Mouse (Mus musculus) MEL (cell line): ENCODE measurements around the gene Sfn. TPM values are rescaled to one million over a fixed set of nuclear protein-coding genes. Genes with fewer than 3 reads are reported as not detected.

ENCODE experiments used
- BHLHE40 ChIP-seq: IDR thresholded peaks from 2 replicates; pipeline ENCODE4 v1.6.1; 2012; ENCODE audit warnings: low read depth, mild to moderate bottlenecking, inconsistent platforms, low read length, improper control_type of control experiment, borderline replicate concordance
- CTCF ChIP-seq, 3 experiments: IDR thresholded peaks in 2 of 3; conservative IDR thresholded peaks in 1 of 3; 2 replicates each; pipeline ENCODE4 v1.5.1; 2011 to 2012; ENCODE audit warnings: low read length in 3 of 3, low read depth in 2 of 3, mild to moderate bottlenecking in 2 of 3, improper control_type of control experiment in 1 of 3, inconsistent platforms in 1 of 3, mixed read lengths in 1 of 3, moderate library complexity in 1 of 3; ENCODE audit not compliant: control insufficient read depth in 1 of 3, insufficient read depth in 1 of 3, poor library complexity in 1 of 3, severe bottlenecking in 1 of 3
- ELF1 ChIP-seq: IDR thresholded peaks from 2 replicates; pipeline ENCODE4 v1.6.1; 2014; ENCODE audit warnings: low read depth, mild to moderate bottlenecking, inconsistent platforms, low read length, improper control_type of control experiment, moderate library complexity
- EP300 ChIP-seq, 2 experiments: IDR thresholded peaks; 2 replicates each; pipeline ENCODE4 v1.6.1; 2011; ENCODE audit warnings: improper control_type of control experiment in 2 of 2, low read length in 2 of 2, low read depth in 1 of 2, mild to moderate bottlenecking in 1 of 2
- ETS1 ChIP-seq: IDR thresholded peaks from 2 replicates; pipeline ENCODE4 v1.6.1; 2012; ENCODE audit warnings: low read depth, mild to moderate bottlenecking, inconsistent platforms, low read length, improper control_type of control experiment, moderate library complexity
- GABPA ChIP-seq: IDR thresholded peaks from 2 replicates; pipeline ENCODE4 v1.6.1; 2012; ENCODE audit warnings: low read depth, mild to moderate bottlenecking, inconsistent platforms, low read length, improper control_type of control experiment, moderate library complexity
- GATA1 ChIP-seq: IDR thresholded peaks from 2 replicates; pipeline ENCODE4 v1.6.1; 2011; ENCODE audit warnings: low read depth, low read length, improper control_type of control experiment
- HCFC1 ChIP-seq: IDR thresholded peaks from 2 replicates; pipeline ENCODE4 v1.6.1; 2012; ENCODE audit warnings: low read depth, mild to moderate bottlenecking, inconsistent platforms, low read length, improper control_type of control experiment, moderate library complexity
- KAT2A ChIP-seq: conservative IDR thresholded peaks from 2 replicates; pipeline ENCODE4 v1.6.1; 2012; ENCODE audit warnings: low read depth, low read length, improper control_type of control experiment, inconsistent platforms
- MAFK ChIP-seq: IDR thresholded peaks from 2 replicates; pipeline ENCODE4 v1.6.1; 2011; ENCODE audit warnings: low read depth, mild to moderate bottlenecking, low read length, improper control_type of control experiment, borderline replicate concordance
- MEF2A ChIP-seq: IDR thresholded peaks from 2 replicates; pipeline ENCODE4 v1.6.1; 2014; ENCODE audit warnings: low read depth, mild to moderate bottlenecking, inconsistent platforms, low read length, improper control_type of control experiment; ENCODE audit not compliant: poor library complexity, insufficient replicate concordance, severe bottlenecking; ENCODE audit errors: extremely low read depth
- MXI1 ChIP-seq: IDR thresholded peaks from 2 replicates; pipeline ENCODE4 v1.6.1; 2011; ENCODE audit warnings: mild to moderate bottlenecking, low read depth, low read length, improper control_type of control experiment
- MYC ChIP-seq: IDR thresholded peaks from 2 replicates; pipeline ENCODE4 v1.6.1; 2011; ENCODE audit warnings: low read depth, mild to moderate bottlenecking, low read length, improper control_type of control experiment, moderate library complexity
- POLR2AphosphoS2 ChIP-seq: IDR thresholded peaks from 2 replicates; pipeline ENCODE4 v1.6.1; 2011; ENCODE audit warnings: low read length, improper control_type of control experiment
- POLR2AphosphoS5 ChIP-seq: IDR thresholded peaks from 2 replicates; pipeline ENCODE4 v1.6.1; 2012; ENCODE audit warnings: low read depth, borderline replicate concordance, mild to moderate bottlenecking, inconsistent platforms, low read length, moderate library complexity, mixed read lengths
- RAD21 ChIP-seq: IDR thresholded peaks from 2 replicates; pipeline ENCODE4 v1.6.1; 2011; ENCODE audit warnings: mild to moderate bottlenecking, low read depth, low read length, improper control_type of control experiment
- RCOR1 ChIP-seq: IDR thresholded peaks from 2 replicates; pipeline ENCODE4 v1.6.1; 2012; ENCODE audit warnings: low read depth, mild to moderate bottlenecking, inconsistent platforms, low read length, improper control_type of control experiment
- TAL1 ChIP-seq: IDR thresholded peaks from 2 replicates; pipeline ENCODE4 v1.6.1; 2012; ENCODE audit warnings: mild to moderate bottlenecking, inconsistent platforms, low read length, moderate library complexity, mixed read lengths
- TCF12 ChIP-seq: IDR thresholded peaks from 2 replicates; pipeline ENCODE4 v1.6.1; 2014; ENCODE audit warnings: low read depth, mild to moderate bottlenecking, inconsistent platforms, low read length, improper control_type of control experiment, moderate library complexity
- UBTF ChIP-seq: IDR thresholded peaks from 2 replicates; pipeline ENCODE4 v1.6.1; 2012; ENCODE audit warnings: low read depth, mild to moderate bottlenecking, inconsistent platforms, low read length, improper control_type of control experiment, moderate library complexity, borderline replicate concordance; ENCODE audit not compliant: insufficient read depth
- USF1 ChIP-seq: IDR thresholded peaks from 2 replicates; pipeline ENCODE4 v1.6.1; 2014; ENCODE audit warnings: low read depth, mild to moderate bottlenecking, inconsistent platforms, low read length, improper control_type of control experiment, moderate library complexity
- ZC3H11A ChIP-seq: IDR thresholded peaks from 2 replicates; pipeline ENCODE4 v1.6.1; 2012; ENCODE audit warnings: low read depth, mild to moderate bottlenecking, inconsistent platforms, low read length, improper control_type of control experiment
- ZMIZ1 ChIP-seq: IDR thresholded peaks from 2 replicates; pipeline ENCODE4 v1.6.1; 2012; ENCODE audit warnings: low read depth, mild to moderate bottlenecking, inconsistent platforms, low read length, improper control_type of control experiment, moderate library complexity
- polyA plus RNA-seq, 2 experiments: library from polyadenylated mRNA; stranded (reverse) in 1 of 2; unstranded in 1 of 2; fragments of >175 nt in 1 of 2; fragments of >200 nt in 1 of 2; gene quantifications; 2 replicates each; pipeline versions ENCODE4 v1.2.1 to v1.2.4; 2012; ENCODE audit warnings: low replicate concordance in 2 of 2, low read depth in 1 of 2; ENCODE audit not compliant: insufficient read length in 2 of 2, insufficient read depth in 1 of 2, missing spikeins in 1 of 2
- total RNA-seq: library from RNA; depleted of rRNA; stranded (reverse); fragments of 300-350 nt; gene quantifications from 2 replicates; pipeline ENCODE4 v1.2.3, GENCODE M21; 2012

Gene Sfn
- total and polyA plus RNA-seq, 3 experiments, result 0.12 to 0.19 TPM; not detected in 1

- TF ChIP-seq KAT2A, result no peak
- no peak for TF ChIP-seq RAD21
- TF ChIP-seq MYC, result no peak
- TF ChIP-seq EP300 (IDR thresholded peaks at IDR 0.05; ENCODE audit: low read depth in 1 of 2, low read length in 2 of 2), result no peak
- no peak for TF ChIP-seq TAL1
- TF ChIP-seq USF1, result no peak
- TF ChIP-seq MEF2A, result no peak
- TF ChIP-seq GABPA, result no peak
- TF ChIP-seq MXI1, result no peak
- TF ChIP-seq ETS1, result no peak
- TF ChIP-seq POLR2AphosphoS2, result no peak
- peak in 2 of 3 experiments; percentile 69 to 79; a peak in 5 of 6 replicates for TF ChIP-seq CTCF (IDR thresholded peaks at IDR 0.05 in 2 of 3, conservative IDR thresholded peaks at IDR 0.05 in 1 of 3; ENCODE audit: control insufficient read depth in 1 of 3, insufficient read depth in 1 of 3, low read depth in 2 of 3, low read length in 3 of 3, poor library complexity in 1 of 3, severe bottlenecking in 1 of 3)
- TF ChIP-seq POLR2AphosphoS5, result no peak
- TF ChIP-seq UBTF, result peak; percentile 57; the same call in 1 of the 2 replicates
- TF ChIP-seq BHLHE40, result no peak
- no peak for TF ChIP-seq MAFK
- TF ChIP-seq GATA1, result no peak
- no peak for TF ChIP-seq ZC3H11A
- no peak for TF ChIP-seq HCFC1
- TF ChIP-seq TCF12, result no peak; the same call in 1 of the 2 replicates
- TF ChIP-seq RCOR1, result no peak
- TF ChIP-seq ZMIZ1, result no peak
- no peak for TF ChIP-seq ELF1
Observed at GRCm38 (mm10) chr4:133633332-133634042, 31.5 kb upstream of the Sfn start (continued).
